Mouse (Mus musculus): ENCODE measurements at regions not wholly inside any gene's neighbourhood (a gene's known extent, or its start where the extent isn't known, plus 50 kb on each side); places are given as distances from the start of the nearest gene placed in this dataset.

- DNase-seq, result peak; percentile 7
Observed at GRCm38 (mm10) chr1:163190841-163191240, 105.4 kb upstream of the Mroh9 start.

- no peak for DNase-seq
Observed at GRCm38 (mm10) chr1:163181851-163182250, 96.4 kb upstream of the Mroh9 start.

- DNase-seq, result no peak
Observed at GRCm38 (mm10) chr1:163177011-163177410, 91.5 kb upstream of the Mroh9 start.

- peak; percentile 59 for DNase-seq
Observed at GRCm38 (mm10) chr1:163167051-163167450, 81.6 kb upstream of the Mroh9 start.

GRCm38 (mm10) chr1:163163636-163164035 is 78.2 kb upstream of the Mroh9 start:
- DNase-seq, result no peak

GRCm38 (mm10) chr1:163159911-163160310 is 74.4 kb upstream of the Mroh9 start:
- no peak for DNase-seq

GRCm38 (mm10) chr1:163158491-163158890 is 73.0 kb upstream of the Mroh9 start:
- peak; percentile 9 for DNase-seq

- DNase-seq, result peak; percentile 85
Observed at GRCm38 (mm10) chr1:163150203-163150855, 64.9 kb upstream of the Mroh9 start.

- DNase-seq, result no peak
Observed at GRCm38 (mm10) chr1:163146641-163147040, 61.2 kb upstream of the Mroh9 start.

GRCm38 (mm10) chr1:163143113-163143512 is 57.6 kb upstream of the Mroh9 start:
- DNase-seq, result no peak

GRCm38 (mm10) chr1:163141471-163141870 is 56.0 kb upstream of the Mroh9 start:
- no peak for DNase-seq

- DNase-seq, result no peak
Observed at GRCm38 (mm10) chr1:163138179-163138578, 52.7 kb upstream of the Mroh9 start.

Measured in lung, postnatal 10 days (tissue).